24 mouse cellular contexts compared by ENCODE assay signal in the genomic region with DNA sequence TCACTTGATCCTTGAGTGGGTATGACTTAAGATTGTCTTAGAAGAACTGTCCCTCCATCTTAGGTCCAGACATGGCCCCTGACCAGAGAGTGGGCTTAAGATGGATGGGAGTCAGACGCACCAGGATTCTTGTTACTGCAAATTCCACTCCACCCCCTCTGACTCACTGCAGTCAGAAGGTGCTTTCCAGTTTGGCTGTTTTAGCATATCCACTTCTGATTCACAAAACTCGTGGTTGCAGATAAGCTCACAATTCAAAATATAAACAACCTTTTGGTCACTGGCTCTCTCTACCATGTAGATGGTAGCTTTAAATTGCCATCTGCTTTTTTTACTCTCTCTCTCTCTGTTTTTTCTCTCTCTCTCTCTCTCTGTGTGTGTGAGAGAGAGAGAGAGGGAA.
"Had no signal": no experiment of that assay in that cellular context is flagged by ENCODE, and none has a peak within 500 bp of the region (broad histone marks: within the 10 kb centered on the region; RNA-seq: fewer than 3 reads in every experiment).

No protein-coding gene starts in this region.

- H3K4me3 ChIP-seq: heart, adult 2 months; heart, embryonic 13.5 days; heart, embryonic 15.5 days; hindbrain, embryonic 13.5 days; hindbrain, embryonic 15.5 days; limb, embryonic 13.5 days; limb, embryonic 15.5 days; liver, embryonic 12.5 days had no signal

- H3K36me3 ChIP-seq: heart, embryonic 13.5 days; heart, embryonic 15.5 days; hindbrain, embryonic 13.5 days; hindbrain, embryonic 15.5 days; limb, embryonic 13.5 days; limb, embryonic 15.5 days; liver, embryonic 12.5 days had no signal

- H3K9me3 ChIP-seq: heart, embryonic 13.5 days; heart, embryonic 15.5 days; hindbrain, embryonic 13.5 days; hindbrain, embryonic 15.5 days; limb, embryonic 13.5 days; limb, embryonic 15.5 days; liver, embryonic 12.5 days had no signal

- H3K4me1 ChIP-seq: hindbrain, embryonic 13.5 days; hindbrain, embryonic 15.5 days; limb, embryonic 13.5 days; limb, embryonic 15.5 days; liver, embryonic 12.5 days had no signal

- DNase-seq: gastrocnemius, postnatal 14 days; gastrocnemius, postnatal 36 days; heart, adult 11 months; heart, adult 2 months; heart, postnatal 14 days; heart, postnatal 36 days; kidney, adult 18-20 months; kidney, adult 8-10 months; kidney, postnatal 10 days; kidney, postnatal 25 days; layer of hippocampus, adult 9-11 months; layer of hippocampus, postnatal 36 days; left cerebral cortex, postnatal 4 days had no signal

- ATAC-seq: hindbrain, postnatal 0 days; intestine, postnatal 0 days; liver, embryonic 12.5 days had no signal

- H3K4me2 ChIP-seq: heart, embryonic 11.5 days; heart, embryonic 13.5 days; heart, embryonic 15.5 days; hindbrain, embryonic 13.5 days; hindbrain, embryonic 15.5 days; limb, embryonic 13.5 days; limb, embryonic 15.5 days; liver, embryonic 12.5 days had no signal

- H3K27ac ChIP-seq: heart, adult 2 months; heart, embryonic 13.5 days; heart, embryonic 15.5 days; hindbrain, embryonic 13.5 days; hindbrain, embryonic 15.5 days; hindbrain, postnatal 0 days; limb, embryonic 13.5 days; limb, embryonic 15.5 days; liver, embryonic 12.5 days; liver, embryonic 14.5 days had no signal

- H3K9ac ChIP-seq: heart, embryonic 13.5 days; heart, embryonic 15.5 days; hindbrain, embryonic 13.5 days; hindbrain, embryonic 15.5 days; limb, embryonic 13.5 days; limb, embryonic 15.5 days; liver, embryonic 12.5 days; liver, embryonic 14.5 days had no signal

- H3K27me3 ChIP-seq: heart, embryonic 13.5 days; heart, embryonic 15.5 days; hindbrain, embryonic 13.5 days; hindbrain, embryonic 15.5 days; limb, embryonic 15.5 days; liver, embryonic 12.5 days had no signal
